Mouse (Mus musculus) spleen, adult 12 weeks (tissue): ENCODE data around the gene Hpse.
A peak's percentile ranks its signal among the peaks of the same experiment; 100 is the strongest.

ENCODE experiments used
- DNase-seq: peaks from one replicate; pipeline ENCODE4 v3.0.0; 2022; ENCODE audit warnings: low spot score

The Hpse gene

GRCm38 (mm10) chr5:100697398-100697797 lies 22.1 kb downstream of the Hpse start:
- no peak for DNase-seq

- no peak for DNase-seq
Observed at GRCm38 (mm10) chr5:100685631-100686030, 33.9 kb downstream of the Hpse start.

- no peak for DNase-seq
Observed at GRCm38 (mm10) chr5:100680542-100680933, 39.0 kb downstream of the Hpse start.

- DNase-seq, result peak; percentile 11
Observed at GRCm38 (mm10) chr5:100679911-100680541, 39.5 kb downstream of the Hpse start.

GRCm38 (mm10) chr5:100674711-100675376 lies 44.7 kb downstream of the Hpse start, which contains the start of gene Coq2:
Coq2 (minus strand) TSS chr5:100675140.
- DNase-seq, result peak; percentile 63

GRCm38 (mm10) chr5:100673745-100674486 lies 45.6 kb downstream of the Hpse start:
- peak; percentile 77 for DNase-seq

- no peak for DNase-seq
Observed at GRCm38 (mm10) chr5:100672403-100672802, 47.1 kb downstream of the Hpse start.

GRCm38 (mm10) chr5:100671897-100672296 lies 47.6 kb downstream of the Hpse start:
- no peak for DNase-seq

- DNase-seq, result no peak
Observed at GRCm38 (mm10) chr5:100671398-100671797, 48.1 kb downstream of the Hpse start.

- DNase-seq, result no peak
Observed at GRCm38 (mm10) chr5:100666965-100667364, 52.6 kb downstream of the Hpse start.

GRCm38 (mm10) chr5:100663854-100664253 lies 55.7 kb downstream of the Hpse start:
- DNase-seq, result no peak

- DNase-seq, result peak; percentile 22
Observed at GRCm38 (mm10) chr5:100663011-100663410, 56.5 kb downstream of the Hpse start.

GRCm38 (mm10) chr5:100658460-100658859 lies 61.1 kb downstream of the Hpse start:
- DNase-seq, result no peak

- DNase-seq, result no peak
Observed at GRCm38 (mm10) chr5:100656352-100656751, 63.2 kb downstream of the Hpse start.

- no peak for DNase-seq
Observed at GRCm38 (mm10) chr5:100652327-100652726, 67.2 kb downstream of the Hpse start.

GRCm38 (mm10) chr5:100651486-100651885 lies 68.0 kb downstream of the Hpse start:
- no peak for DNase-seq

GRCm38 (mm10) chr5:100650969-100651368 lies 68.5 kb downstream of the Hpse start:
- DNase-seq, result no peak

- no peak for DNase-seq
Observed at GRCm38 (mm10) chr5:100648546-100648945, 71.0 kb downstream of the Hpse start.

- DNase-seq, result no peak
Observed at GRCm38 (mm10) chr5:100648046-100648445, 71.5 kb downstream of the Hpse start.

- DNase-seq, result no peak
Observed at GRCm38 (mm10) chr5:100646558-100646957, 73.0 kb downstream of the Hpse start.

GRCm38 (mm10) chr5:100643991-100644535 lies 75.5 kb downstream of the Hpse start:
- peak; percentile 53 for DNase-seq

GRCm38 (mm10) chr5:100643253-100643990 lies 76.1 kb downstream of the Hpse start:
- DNase-seq, result no peak
